Mouse (Mus musculus) testis, postnatal 14 days (tissue): ENCODE measurements around the gene Gm5039.
A peak's percentile ranks its signal among the peaks of the same experiment; 100 is the strongest.
"Not testable (repeated sequence)": the region's sequence is repeated elsewhere in the genome, so short reads cannot be mapped to it uniquely, and the experiment has no call there.

Experiments used
- DNase-seq: peaks from one replicate; pipeline ENCODE4 v3.0.0; 2021; ENCODE audit warnings: low spot score

The Gm5039 gene

GRCm38 (mm10) chr12:88323926-88324325 lies at the start of gene Gm5039:
Gene Gm5039, minus strand, starts transcription at chr12:88324026.
- not testable (repeated sequence) for DNase-seq

- DNase-seq = no peak
Measured at GRCm38 (mm10) chr12:88372018-88372417, 48.2 kb upstream of the Gm5039 start.

- DNase-seq = not testable (repeated sequence)
Measured at GRCm38 (mm10) chr12:88370321-88370720, 46.5 kb upstream of the Gm5039 start.

- DNase-seq = not testable (repeated sequence)
Measured at GRCm38 (mm10) chr12:88369690-88370089, 45.9 kb upstream of the Gm5039 start.

GRCm38 (mm10) chr12:88368618-88369017 lies 44.8 kb upstream of the Gm5039 start:
- DNase-seq = no peak

GRCm38 (mm10) chr12:88367673-88368072 lies 43.8 kb upstream of the Gm5039 start:
- DNase-seq = no peak

- no peak for DNase-seq
Measured at GRCm38 (mm10) chr12:88361120-88361445, 37.3 kb upstream of the Gm5039 start.

GRCm38 (mm10) chr12:88360441-88361119 lies 36.8 kb upstream of the Gm5039 start, which contains the start of gene Adck1:
Gene Adck1, plus strand, starts transcription at chr12:88360554.
- peak; percentile 89 for DNase-seq

- peak; percentile 16 for DNase-seq
Measured at GRCm38 (mm10) chr12:88354182-88354702, 30.4 kb upstream of the Gm5039 start.

- not testable (repeated sequence) for DNase-seq
Measured at GRCm38 (mm10) chr12:88341286-88341685, 17.5 kb upstream of the Gm5039 start.

- DNase-seq = not testable (repeated sequence)
Measured at GRCm38 (mm10) chr12:88336662-88337413, 13.0 kb upstream of the Gm5039 start.

- DNase-seq = no peak
Measured at GRCm38 (mm10) chr12:88314556-88314955, 9.3 kb downstream of the Gm5039 start.

- not testable (repeated sequence) for DNase-seq
Measured at GRCm38 (mm10) chr12:88297171-88297570, 26.7 kb downstream of the Gm5039 start.

GRCm38 (mm10) chr12:88293082-88293481 lies 30.7 kb downstream of the Gm5039 start:
- DNase-seq = not testable (repeated sequence)

- not testable (repeated sequence) for DNase-seq
Measured at GRCm38 (mm10) chr12:88285224-88285623, 38.6 kb downstream of the Gm5039 start.

GRCm38 (mm10) chr12:88274400-88274799 lies 49.4 kb downstream of the Gm5039 start, which contains the start of gene Gm5662:
Gene Gm5662, minus strand, starts transcription at chr12:88274500.
- DNase-seq = not testable (repeated sequence)
